Mouse (Mus musculus) mature B cell (primary cell): Measurements from ENCODE around the gene Ccs.
"Not testable (repeated sequence)": the region's sequence is repeated elsewhere in the genome, so short reads cannot be mapped to it uniquely, and the experiment has no call there.

ENCODE experiments used
- in situ Hi-C: fragments of 300-500 bp; cut with MboI; formaldehyde crosslinking; loops from 2 replicates; pipeline ENCODE4 v1.14.3; 2019

Gene Ccs

DNA sequence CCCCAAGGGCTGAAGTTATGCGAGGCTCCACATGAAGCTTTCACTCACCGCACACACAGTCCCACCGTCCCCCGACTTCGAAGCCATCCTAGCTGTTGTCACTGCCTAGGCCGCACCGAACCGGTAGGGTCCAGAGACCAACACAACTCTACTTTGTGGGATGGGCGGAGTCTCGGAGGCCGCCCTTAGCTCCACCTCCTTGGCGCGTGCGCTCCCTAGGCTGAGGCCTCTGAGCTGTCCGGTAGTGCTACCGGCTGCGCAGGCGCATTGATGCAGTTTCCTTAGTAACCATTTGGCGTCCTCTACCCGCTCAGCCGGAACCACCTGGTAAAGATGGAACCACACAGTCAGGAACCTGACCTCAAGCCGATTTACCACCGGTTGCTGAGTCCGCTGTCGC is at the start of gene Ccs, which contains the start of gene Ccdc87:
Gene Ccs, minus strand, starts transcription at position 184 of the 400 bp plus-strand sequence.
Gene Ccdc87, plus strand, starts transcription at position 218 of the 400 bp plus-strand sequence.
- in situ Hi-C loops = no loop called here

DNA sequence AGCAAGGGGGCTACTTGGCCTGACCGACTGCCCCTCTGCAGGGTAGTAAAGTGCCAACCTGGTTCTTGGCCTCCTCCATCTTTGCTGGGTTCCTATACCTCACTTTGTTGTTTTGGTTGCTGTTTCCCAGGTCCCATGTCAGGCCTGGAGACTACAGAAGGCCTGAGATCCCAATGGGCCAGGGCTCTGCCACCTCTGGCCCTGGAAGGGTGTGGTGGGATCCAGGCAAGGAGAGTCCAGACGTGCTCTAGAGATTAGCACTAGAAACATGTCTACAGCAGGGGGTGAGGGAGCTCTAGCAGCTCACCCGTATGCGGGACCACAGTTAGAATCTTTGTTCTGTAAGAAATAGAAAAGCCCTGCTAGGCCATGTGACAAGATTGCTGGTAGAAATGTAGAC is 44.8 kb upstream of the Ccs start:
- in situ Hi-C loops = no loop called here

DNA sequence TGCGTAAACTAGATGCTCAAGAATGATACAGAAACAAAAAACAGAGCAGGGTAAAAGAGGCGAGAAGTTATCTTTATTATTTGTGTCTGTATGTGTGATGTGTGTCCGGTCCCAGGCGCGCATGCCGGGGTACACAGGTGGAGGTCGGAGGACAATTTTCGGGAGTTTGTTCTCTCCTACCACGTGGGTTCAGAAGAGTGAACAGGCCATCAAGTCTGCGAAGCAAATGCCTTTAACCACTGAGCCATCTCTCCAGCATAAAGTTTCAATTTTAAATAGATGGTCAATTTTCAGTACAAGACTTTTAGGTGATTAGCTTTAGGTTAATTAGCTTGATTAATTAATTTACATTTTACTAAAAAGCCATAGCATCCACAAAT is 40.2 kb upstream of the Ccs start:
- in situ Hi-C loops = no loop called here

DNA sequence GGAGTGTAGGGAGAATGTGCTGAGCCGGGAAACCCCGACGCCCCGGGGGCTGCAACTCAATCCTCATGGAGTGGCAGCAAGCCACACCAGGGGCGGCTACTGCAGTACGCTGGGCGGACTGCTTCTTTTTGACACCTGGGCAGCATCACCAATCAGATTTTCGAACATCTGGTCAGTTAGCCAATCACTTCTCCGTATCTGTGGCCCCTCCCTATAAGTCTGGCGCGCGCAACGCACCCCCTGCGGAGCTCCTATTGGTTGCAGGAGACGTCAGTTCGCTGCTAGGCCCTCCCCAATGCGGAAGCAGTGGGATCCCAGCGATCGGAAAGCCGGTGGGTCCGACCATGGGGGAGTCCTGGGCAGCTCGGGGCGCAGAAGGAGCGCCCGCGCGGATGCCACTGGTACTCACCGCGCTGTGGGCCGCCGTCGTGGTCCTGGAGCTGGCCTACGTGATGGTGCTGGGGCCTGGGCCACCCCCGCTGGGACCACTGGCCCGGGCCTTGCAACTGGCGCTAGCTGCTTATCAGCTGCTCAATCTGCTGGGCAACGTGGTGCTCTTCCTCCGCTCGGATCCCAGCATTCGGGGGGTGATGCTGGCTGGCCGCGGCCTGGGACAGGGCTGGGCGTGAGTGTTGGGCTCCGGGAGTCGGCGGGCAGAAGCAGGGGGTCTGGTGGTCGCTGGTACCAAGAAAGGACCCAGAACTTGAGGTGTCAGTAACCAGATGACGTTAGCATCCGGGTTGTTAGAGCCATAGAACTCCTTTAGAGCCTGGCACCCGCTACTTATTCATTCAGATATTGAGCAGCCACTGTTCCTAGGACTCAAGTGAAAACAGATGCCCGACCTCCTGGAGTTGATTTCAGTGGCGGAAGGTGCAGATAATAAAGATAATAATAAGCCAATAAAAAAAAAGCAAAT is 39.5 kb upstream of the Ccs start, which contains the start of gene Zdhhc24:
Gene Zdhhc24, plus strand, starts transcription at position 264 of the 919 bp plus-strand sequence.
- in situ Hi-C loops = no loop called here

DNA sequence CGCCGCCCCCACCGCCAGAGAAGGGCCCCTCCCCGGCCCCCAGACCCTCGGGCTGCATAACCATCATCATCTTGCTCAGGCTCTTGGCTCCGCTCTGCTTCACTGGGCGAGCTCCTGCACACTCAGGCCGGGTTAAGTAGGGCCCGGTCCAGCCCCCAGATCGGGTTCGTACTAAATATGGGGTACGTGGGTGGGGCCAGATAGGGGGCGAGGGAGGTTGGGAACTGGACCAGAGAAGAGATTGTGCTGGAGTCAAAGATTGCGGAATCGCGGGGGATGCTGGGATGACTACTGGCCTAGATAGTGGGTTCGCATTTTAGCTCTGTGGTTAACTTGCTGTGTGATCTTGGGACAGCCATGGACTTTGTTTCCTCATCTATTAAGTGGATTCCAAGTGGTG is 38.7 kb upstream of the Ccs start, which contains the start of gene Actn3:
Gene Actn3, minus strand, starts transcription at position 125 of the 400 bp plus-strand sequence.
- in situ Hi-C loops = no loop called here

DNA sequence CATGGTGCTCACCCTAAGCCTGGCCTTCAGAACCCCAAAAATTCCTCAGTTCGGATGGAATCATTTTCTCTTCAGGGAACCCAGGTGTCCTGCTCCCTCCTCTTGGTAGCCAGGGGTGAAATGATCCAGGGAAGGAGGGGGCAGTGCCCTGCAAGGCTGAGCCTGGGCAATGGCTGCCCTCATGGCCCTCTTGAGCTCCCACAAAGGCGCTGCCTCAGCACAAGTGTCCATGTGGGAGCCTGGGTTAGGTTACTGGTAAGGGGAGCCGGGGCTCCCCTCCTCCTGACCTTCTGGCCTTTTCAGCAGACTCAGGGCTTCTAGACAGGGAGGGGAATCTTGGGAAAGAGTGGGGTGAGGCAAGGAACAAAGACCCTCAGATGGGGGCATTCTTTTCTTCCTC is 37.6 kb upstream of the Ccs start:
- in situ Hi-C loops = no loop called here

DNA sequence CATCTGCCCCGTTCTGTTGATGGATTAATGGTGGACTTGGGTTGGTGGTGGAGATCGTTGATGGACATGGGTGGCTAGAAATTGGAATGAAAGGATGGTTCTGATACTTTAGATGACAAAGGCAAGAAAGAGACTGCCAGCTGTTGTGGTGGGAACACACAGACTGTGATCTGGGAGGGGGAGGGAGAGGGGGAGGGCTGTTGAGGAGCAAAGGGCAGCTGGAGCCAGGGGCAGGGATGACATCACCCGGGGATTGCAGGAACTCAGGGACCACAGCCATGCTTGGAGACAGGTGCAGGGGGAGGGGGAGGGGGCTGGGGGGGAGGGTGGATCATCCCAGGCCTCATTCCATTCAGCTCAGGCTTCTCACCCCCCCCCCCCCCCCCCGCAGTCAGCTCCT is 37.1 kb upstream of the Ccs start:
- in situ Hi-C loops = no loop called here

DNA sequence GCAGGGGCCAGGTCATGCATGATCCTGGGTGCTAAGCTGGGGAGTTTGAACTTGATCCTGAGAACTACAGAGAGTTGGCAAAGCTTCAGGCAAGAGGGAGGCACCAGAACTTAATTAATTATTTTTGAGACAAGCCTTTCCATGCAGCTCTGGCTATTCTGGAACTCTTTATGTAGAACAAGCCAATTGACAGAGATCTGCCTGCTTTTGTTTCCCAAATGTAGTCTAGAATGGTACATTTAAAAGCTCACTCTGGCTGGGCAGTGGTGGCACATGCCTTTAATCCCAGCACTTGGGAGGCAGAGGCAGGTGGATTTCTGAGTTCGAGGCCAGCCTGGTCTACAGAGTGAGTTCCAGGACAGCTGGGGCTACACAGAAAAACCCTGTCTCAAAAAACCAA is 35.5 kb upstream of the Ccs start:
- in situ Hi-C loops = not testable (repeated sequence)

DNA sequence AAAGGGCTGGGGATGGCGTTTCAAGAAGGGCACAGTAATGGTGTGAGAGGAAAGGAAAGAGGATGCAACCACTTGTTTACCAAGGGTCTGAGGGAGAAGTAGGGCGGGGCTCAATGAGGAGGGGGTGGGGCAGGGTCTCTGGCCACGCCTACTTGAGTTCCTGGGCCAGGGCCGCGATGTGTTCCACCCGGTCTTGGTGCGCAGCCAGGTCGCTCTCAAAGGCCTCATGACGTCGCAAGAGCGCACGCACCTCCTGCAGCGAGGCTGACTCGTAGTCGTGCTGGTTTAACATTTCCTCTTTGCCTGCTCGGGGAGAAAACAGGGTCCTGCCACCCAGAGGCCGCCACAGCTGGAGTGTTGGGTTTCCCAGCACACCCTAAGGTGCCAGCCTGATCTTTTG is 26.0 kb upstream of the Ccs start:
- in situ Hi-C loops = no loop called here

DNA sequence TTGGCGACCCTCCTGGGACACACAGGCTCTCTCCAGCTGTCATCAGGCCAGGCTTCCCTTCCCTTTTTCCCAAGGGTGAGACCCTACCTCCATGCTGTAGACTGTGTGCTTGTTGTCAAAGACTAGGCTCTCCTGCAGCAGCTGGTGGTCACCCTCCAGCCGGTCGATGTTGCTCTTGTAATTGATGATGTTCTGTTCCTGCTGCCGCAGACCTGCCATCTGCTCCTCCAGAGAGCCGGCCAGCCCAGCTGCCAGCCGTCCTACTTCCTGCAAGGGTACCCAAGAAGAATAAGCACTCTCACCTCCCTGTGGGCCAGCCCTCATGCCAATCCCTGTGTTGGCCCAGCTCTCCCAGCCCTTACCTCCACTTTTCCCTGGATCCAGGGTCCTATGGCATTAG is 23.9 kb upstream of the Ccs start:
- in situ Hi-C loops = no loop called here

DNA sequence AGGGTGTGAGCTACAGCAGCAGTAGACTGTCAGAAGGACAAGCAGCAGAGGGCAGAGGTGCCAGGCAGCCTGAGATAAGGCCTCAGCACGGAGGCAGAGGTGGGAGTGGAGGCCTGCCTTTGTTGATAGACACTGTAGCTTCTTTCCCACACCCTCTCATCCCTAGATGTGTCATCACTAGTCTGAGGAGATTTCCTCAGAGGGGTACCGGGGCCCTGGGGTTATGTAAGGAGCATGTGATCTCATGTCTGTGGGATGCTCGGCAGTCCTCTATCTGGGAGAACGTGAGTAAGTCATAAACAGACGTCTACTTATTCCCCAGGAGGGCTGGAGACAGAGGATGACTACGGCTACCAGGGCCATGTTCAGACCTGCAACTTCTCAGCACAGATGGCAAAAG is 19.9 kb upstream of the Ccs start:
- in situ Hi-C loops = no loop called here

DNA sequence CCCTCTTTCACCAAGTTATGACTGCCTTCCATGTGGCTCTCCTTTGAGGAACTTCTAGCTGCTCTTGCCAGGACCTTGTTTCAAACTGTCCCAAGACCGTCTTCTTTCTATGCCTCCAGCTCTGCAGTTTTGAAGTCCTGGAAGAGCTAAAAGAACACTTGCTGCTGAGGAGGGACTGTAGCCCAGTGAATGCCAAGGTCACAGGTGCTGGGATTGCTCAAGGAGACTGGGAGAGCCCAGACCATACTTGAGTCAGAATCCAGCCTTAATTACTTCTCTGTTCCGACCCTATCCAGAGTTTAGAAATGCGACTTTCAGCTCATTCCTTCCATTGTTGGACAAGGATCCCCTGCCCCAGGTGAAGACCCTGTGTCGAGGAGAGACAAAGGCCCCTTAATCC is 16.8 kb upstream of the Ccs start:
- in situ Hi-C loops = no loop called here

DNA sequence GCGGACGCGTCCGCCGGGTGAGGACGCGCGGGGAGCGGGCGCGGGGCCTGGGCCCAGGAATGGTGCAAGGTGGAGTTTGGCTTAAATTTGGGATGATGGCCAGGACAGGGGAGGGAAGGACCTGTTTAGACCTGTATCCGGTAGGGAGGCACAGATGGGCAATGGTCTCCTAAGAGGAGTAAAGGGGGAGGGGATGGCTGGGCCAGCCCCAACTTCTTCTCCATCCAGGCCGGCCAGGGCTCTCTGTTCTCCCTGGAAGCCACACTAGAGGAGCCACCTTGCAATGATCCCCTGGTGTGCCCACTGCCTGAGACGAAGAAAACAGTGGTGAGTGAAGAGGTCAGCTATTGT is 16.3 kb upstream of the Ccs start:
- in situ Hi-C loops = no loop called here

DNA sequence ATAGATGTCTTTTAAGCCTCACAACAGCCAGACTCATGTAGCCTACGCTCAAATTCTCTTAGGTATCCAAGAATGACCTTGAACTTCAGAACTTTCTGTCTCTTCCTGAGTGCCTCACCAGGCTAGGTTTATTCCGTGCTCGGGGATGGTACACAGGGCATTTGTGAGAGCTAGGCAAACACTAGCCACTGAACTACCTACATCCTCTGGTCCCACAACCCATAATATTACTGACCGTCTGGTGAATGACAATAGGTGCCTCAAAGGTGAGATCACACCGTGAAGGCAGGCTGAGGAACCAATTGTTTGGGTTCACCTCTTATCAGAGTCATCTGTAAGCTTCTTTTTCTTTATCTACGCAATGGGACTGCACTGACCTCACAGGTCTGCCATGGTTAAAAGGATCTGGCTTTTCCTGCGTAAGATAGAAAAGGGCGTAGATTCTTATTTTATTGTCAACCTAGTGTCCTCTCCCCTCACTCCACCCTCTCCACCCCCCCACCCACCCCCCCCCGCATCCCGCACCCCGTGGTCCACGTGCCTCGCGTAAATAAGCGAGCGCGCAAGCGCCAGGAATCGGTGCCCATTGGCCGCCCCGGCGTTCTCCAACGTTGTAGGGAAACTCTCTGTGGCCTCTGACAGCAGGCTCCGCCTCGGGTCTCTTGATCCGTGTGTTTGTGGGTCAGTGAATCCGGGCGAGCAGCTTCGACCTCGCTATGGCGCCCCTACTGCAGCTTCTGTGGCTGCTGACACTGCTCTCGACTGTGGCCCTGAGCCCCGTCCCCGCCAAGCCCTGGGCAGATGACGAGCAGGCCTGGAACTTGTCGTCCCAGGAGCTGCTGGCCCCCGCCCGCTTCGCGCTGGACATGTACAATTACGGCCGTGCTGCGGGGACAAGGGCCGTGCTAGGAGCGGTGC is 15.7 kb upstream of the Ccs start, which contains the start of gene Ctsf:
Gene Ctsf, plus strand, starts transcription at position 579 of the 918 bp plus-strand sequence.
- in situ Hi-C loops = no loop called here

DNA sequence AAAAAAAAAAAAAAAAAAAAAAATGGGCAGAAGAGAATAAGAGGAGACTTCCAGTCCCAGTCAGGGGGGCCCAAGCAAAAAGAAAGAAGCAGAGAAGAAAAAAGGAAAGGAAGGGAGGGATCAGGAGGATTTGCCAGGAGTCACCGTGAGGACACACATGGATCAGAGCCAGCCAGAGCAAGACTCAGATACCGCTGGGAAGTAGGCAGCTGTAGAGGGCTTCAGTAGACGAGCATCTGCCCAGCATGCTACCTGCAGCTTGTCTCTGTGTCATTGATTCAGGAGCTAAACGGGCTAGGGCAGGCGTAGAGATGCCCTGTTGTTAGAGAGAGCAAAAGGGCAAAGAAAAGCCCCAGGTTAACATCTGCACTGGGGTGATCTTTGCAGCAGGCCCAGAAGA is 11.1 kb upstream of the Ccs start:
- in situ Hi-C loops = no loop called here

DNA sequence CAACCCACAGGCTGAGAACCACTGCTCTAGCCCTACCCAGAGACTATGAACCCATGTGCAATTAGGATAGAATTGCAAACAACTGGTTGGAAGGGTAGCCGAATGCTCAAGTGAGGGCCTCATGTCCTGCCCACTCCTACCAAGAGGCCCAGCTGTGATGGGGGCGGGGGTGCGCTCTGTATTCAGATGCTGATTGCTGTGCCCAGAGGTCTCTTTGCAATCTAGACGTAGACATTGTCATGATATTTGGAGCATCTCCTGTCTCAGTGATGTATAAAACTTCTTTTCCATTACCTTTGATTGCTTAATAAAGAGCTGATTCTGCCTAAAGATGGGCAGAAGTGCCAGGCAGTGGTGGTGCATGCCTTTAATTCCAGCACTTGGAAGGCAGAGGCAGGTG is 10.7 kb upstream of the Ccs start:
- in situ Hi-C loops = no loop called here

DNA sequence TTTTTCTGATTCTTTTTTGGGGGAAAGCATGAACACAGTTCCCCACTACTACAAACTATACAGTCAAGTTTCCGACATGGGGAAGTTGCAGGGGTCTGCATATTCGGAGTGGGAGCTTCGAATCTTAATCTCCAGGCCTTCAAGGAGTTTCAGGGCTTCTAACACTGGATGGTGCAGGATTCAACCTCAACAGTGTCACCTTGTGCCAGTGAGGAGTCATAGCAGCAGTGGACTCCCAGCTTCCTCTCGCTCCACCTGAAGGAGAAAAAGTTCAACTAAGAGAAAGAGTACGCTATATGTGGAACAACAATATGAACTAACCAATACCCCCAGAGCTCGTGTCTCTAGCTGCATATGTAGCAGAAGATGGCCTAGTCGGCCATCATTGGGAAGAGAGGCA is 8.4 kb upstream of the Ccs start:
- in situ Hi-C loops = no loop called here

DNA sequence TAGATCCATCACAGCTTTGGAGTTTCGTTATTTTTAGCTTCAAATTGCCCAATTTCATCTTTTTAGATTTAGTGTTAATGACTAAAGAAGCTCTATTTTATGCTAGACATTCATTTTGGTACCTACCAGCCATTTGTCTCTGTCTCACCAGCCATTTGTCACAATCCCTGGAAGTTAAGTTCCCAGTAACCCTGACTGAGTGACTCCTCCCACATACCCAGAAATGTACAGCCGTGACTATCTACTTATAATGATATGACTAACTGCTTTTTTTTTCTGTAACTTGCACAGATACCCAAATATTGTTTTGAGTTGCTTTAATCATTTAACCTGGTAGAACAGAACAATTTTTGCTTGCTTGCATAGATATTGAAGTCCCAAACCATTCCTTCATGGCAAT is 6.7 kb upstream of the Ccs start:
- in situ Hi-C loops = no loop called here

DNA sequence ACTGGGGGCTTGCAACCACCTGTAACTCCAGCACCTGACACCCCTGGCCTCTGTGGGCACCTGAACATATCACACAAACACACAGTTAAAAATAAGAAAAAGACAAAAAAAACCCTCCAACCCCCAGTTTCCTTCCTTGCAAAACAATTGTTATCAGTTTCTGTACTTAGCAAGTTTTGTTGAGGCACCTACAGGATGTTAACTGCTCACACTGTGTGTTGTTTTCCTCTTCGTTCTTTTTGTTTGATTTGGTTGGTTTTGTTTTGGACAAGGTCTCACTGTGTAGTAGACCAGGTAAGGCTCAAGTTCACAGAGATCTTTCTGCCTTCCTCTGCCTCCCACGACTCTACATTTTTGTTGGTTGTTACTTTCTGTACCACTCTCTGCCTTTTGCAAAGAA is 3.5 kb upstream of the Ccs start:
- in situ Hi-C loops = no loop called here

DNA sequence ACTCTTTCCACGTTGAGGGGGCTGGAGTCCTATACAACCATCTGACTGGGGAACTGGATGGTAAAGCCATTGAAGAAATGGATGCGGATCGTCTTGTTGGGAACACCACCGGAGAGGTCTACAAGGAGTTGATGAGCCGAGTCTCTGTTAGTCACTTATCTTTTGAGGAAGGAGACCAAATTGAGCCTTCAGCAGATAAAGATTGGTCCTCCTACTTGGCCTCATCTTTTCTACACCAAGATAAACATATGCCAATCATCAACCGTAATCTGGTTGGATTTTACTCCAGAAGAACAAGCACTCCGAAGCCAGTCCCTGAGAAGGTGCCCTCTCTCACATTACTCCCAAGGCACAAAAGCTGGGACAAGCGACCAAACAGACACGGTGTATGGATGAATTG is 1.7 kb upstream of the Ccs start:
- in situ Hi-C loops = no loop called here

DNA sequence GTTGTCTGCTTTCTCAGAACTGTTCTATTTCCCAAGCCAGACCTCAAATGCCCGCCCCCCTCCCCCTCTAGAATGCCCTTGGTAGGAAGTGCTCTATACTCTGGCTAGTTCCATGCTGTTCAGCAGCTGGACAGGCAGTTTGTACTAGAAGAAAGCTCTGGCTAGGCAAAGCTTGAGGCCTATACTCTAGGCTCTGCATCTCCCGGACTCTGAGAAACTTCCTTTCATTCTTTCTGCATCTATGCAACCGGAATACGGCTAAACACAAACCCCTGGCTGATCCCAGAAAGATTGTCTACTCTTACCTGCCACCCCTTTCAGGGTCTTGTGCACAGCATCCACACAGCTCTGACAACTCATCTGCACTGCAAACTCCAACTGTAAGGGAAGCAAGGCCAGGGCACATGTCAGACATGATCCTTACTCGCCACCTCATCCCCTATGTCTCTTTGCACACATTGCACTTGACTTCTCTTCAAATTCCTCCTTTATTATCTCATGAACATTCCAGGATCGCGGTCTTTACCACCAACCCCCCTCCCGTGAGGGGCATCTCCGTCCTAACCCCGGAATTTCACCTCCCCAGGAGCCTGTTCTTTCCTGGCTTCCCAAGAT is 499 bp downstream of the Ccs start:
- in situ Hi-C loops = no loop called here

DNA sequence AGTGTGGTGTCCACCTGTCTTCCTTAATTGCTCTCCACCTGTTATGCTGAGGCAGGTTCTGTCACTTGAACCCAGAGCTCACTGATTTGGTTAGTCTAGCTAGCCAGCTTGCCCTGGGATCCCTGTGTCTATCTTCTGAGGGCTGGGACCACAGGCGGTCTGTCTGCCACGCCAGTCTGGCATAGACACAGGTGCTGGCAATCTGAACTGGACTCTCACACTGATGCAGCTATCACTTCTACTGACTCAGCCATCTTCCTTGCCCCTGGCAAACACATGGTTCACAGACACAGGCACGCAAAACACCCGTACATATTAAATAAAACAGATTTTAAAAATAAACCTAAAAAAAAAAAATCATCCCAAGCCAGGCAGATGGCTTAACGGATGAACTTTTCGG is 2.1 kb downstream of the Ccs start:
- in situ Hi-C loops = no loop called here
